In the genomic region with DNA sequence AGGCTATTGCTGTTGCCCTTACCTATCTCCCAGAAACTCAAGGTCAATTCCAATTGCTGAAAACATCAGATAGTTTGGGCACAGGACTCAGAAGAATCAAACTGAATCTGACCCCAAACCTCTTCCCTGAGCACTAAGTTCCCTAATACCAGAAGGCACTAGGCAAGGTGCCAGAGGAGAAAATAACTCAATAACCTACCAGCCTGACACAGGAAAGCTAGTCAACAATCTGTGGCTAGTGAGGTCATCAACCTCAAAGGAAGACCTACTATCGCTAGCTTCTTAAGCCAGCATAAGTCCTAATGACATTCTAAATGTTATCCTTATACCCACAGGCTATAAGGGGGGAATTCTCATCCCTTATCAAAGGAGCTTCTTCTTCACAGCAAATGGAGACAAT, we compare ENCODE assay signal across 28 mouse cellular contexts.
DNase-seq lines count a peak whose midpoint lies in the region; ATAC-seq and TF ChIP-seq lines count a peak whose summit lies in the region.
"Had no signal": no experiment of that assay in that cellular context is flagged by ENCODE, and none has a peak within 500 bp of the region (broad histone marks: within the 10 kb centered on the region; RNA-seq: fewer than 3 reads in every experiment).

No protein-coding gene starts in this region.

- no peak for TF ChIP-seq CTCF in kidney, adult 2 months (conservative IDR thresholded peaks at IDR 0.05; ENCODE audit: insufficient read depth, insufficient read length, low read depth, low read length)

- H3K9me3 ChIP-seq in kidney, embryonic 15.5 days (replicated peaks), result no peaks in the 10 kb centered on the region
- no peaks in the 10 kb centered on the region for H3K9me3 ChIP-seq in kidney, embryonic 16.5 days (ENCODE audit: low read length)
- H3K9me3 ChIP-seq: embryonic facial prominence, embryonic 10.5 days; embryonic facial prominence, embryonic 13.5 days; forebrain, embryonic 12.5 days; forebrain, embryonic 15.5 days; heart, embryonic 10.5 days; heart, embryonic 13.5 days; hindbrain, embryonic 12.5 days; hindbrain, embryonic 15.5 days had no signal

- intact Hi-C loops in left cerebral cortex, postnatal 25 days (cut with DNase I), result no loop called here

- no peak overlapping the region for H3K4me3 ChIP-seq in kidney, adult 2 months (ENCODE audit: insufficient read depth, low read depth, low read length)
- H3K4me3 ChIP-seq in kidney, embryonic 15.5 days (replicated peaks), result no peak overlapping the region
- H3K4me3 ChIP-seq in kidney, embryonic 16.5 days (ENCODE audit: low read length), result no peak overlapping the region
- H3K4me3 ChIP-seq: embryonic facial prominence, embryonic 10.5 days; embryonic facial prominence, embryonic 13.5 days; erythroblast, embryonic 14.5 days; forebrain, embryonic 12.5 days; forebrain, embryonic 15.5 days; heart, adult 2 months; heart, embryonic 10.5 days; heart, embryonic 13.5 days; hindbrain, embryonic 12.5 days; hindbrain, embryonic 15.5 days had no signal

- TF ChIP-seq POLR2A in kidney, adult 2 months (IDR thresholded peaks at IDR 0.05; ENCODE audit: low read depth, low read length), result no peak

- H3K36me3 ChIP-seq in kidney, adult 2 months (ENCODE audit: control insufficient read depth, insufficient read depth, low read length), result no peaks in the 10 kb centered on the region
- H3K36me3 ChIP-seq in kidney, embryonic 15.5 days, result no peaks in the 10 kb centered on the region
- H3K36me3 ChIP-seq in kidney, embryonic 16.5 days (ENCODE audit: insufficient read depth, low read length), result no peaks in the 10 kb centered on the region
- H3K36me3 ChIP-seq: embryonic facial prominence, embryonic 10.5 days; embryonic facial prominence, embryonic 13.5 days; forebrain, embryonic 12.5 days; forebrain, embryonic 15.5 days; heart, embryonic 10.5 days; heart, embryonic 13.5 days; hindbrain, embryonic 12.5 days; hindbrain, embryonic 15.5 days had no signal

- DNase-seq in kidney, adult 2 months, result peak; percentile 80
- peak; percentile 15 for DNase-seq in kidney, postnatal 14 days
- no peak for DNase-seq in left cerebral cortex, postnatal 25 days (ENCODE audit: low spot score in 2 of 2)
- DNase-seq: adrenal gland, adult 2 months; adrenal gland, postnatal 14 days; cerebellum, adult 11 months; cerebellum, adult 2 months; cerebellum, adult 9-11 months; cerebellum, postnatal 25 days; embryo, embryonic 11 days; gastrocnemius, postnatal 25 days; heart, adult 2 months; heart, postnatal 14 days; heart, postnatal 4 days had no signal

- no peaks in the 10 kb centered on the region; the same call in 1 of the 2 replicates for H3K4me1 ChIP-seq in kidney, adult 2 months (ENCODE audit: control insufficient read depth, insufficient read depth, low read length)
- H3K4me1 ChIP-seq in kidney, embryonic 15.5 days, result no peaks in the 10 kb centered on the region
- H3K4me1 ChIP-seq in kidney, embryonic 16.5 days (ENCODE audit: insufficient read depth, low read length), result no peaks in the 10 kb centered on the region
- H3K4me1 ChIP-seq: embryonic facial prominence, embryonic 10.5 days; embryonic facial prominence, embryonic 13.5 days; forebrain, embryonic 12.5 days; forebrain, embryonic 15.5 days; heart, embryonic 10.5 days; heart, embryonic 13.5 days; hindbrain, embryonic 12.5 days; hindbrain, embryonic 15.5 days had no signal

- 59% methylated on average over 1 of the region's 1 CpGs for WGBS in kidney, adult 2 months
- 82% methylated on average over 1 of the region's 1 CpGs for WGBS in kidney, embryonic 15.5 days
- WGBS in kidney, embryonic 16.5 days, result 89% methylated on average over 1 of the region's 1 CpGs

- H3K27ac ChIP-seq in kidney, adult 2 months (ENCODE audit: insufficient read depth, low read depth, low read length), result no peak overlapping the region
- no peak overlapping the region for H3K27ac ChIP-seq in kidney, embryonic 15.5 days
- no peak overlapping the region for H3K27ac ChIP-seq in kidney, embryonic 16.5 days (ENCODE audit: low read length)
- H3K27ac ChIP-seq: embryonic facial prominence, embryonic 10.5 days; embryonic facial prominence, embryonic 13.5 days; forebrain, embryonic 12.5 days; forebrain, embryonic 15.5 days; heart, adult 2 months; heart, embryonic 10.5 days; heart, embryonic 13.5 days; hindbrain, embryonic 12.5 days; hindbrain, embryonic 15.5 days had no signal

- H3K9ac ChIP-seq in kidney, embryonic 15.5 days, result no peak overlapping the region
- no peak overlapping the region for H3K9ac ChIP-seq in kidney, embryonic 16.5 days (replicated peaks; ENCODE audit: low read length)
- H3K9ac ChIP-seq: embryonic facial prominence, embryonic 13.5 days; forebrain, embryonic 12.5 days; forebrain, embryonic 15.5 days; heart, embryonic 13.5 days; hindbrain, embryonic 12.5 days; hindbrain, embryonic 15.5 days had no signal

- ATAC-seq in kidney, embryonic 15.5 days (replicated peaks; ENCODE audit: low FRiP score), result no peak
- no peak for ATAC-seq in kidney, embryonic 16.5 days (ENCODE audit: low FRiP score, low TSS enrichment)
- peak; percentile 94 for ATAC-seq in common myeloid progenitor, adult 5-6 weeks (replicated peaks; ENCODE audit: low read depth, poor library complexity, severe bottlenecking)
- ATAC-seq in megakaryocyte progenitor cell, adult 5-6 weeks (replicated peaks; ENCODE audit: poor library complexity), result peak; percentile 81
- ATAC-seq: CD4-positive, CD25-positive, alpha-beta regulatory T cell, adult 4 months; forebrain, embryonic 15.5 days had no signal

- no peaks in the 10 kb centered on the region for H3K27me3 ChIP-seq in kidney, adult 2 months (replicated peaks; ENCODE audit: control insufficient read depth, insufficient read depth, low read length)
- no peaks in the 10 kb centered on the region for H3K27me3 ChIP-seq in kidney, embryonic 15.5 days
- no peaks in the 10 kb centered on the region for H3K27me3 ChIP-seq in kidney, embryonic 16.5 days (ENCODE audit: insufficient read depth, low read length)
- H3K27me3 ChIP-seq: embryonic facial prominence, embryonic 13.5 days; forebrain, embryonic 12.5 days; forebrain, embryonic 15.5 days; heart, embryonic 13.5 days; hindbrain, embryonic 12.5 days; hindbrain, embryonic 15.5 days had no signal

- H3K4me2 ChIP-seq in kidney, embryonic 15.5 days, result no peak overlapping the region
- no peak overlapping the region for H3K4me2 ChIP-seq in kidney, embryonic 16.5 days (replicated peaks; ENCODE audit: low read depth, low read length)
- H3K4me2 ChIP-seq: embryonic facial prominence, embryonic 13.5 days; forebrain, embryonic 12.5 days; forebrain, embryonic 15.5 days; heart, embryonic 13.5 days; hindbrain, embryonic 12.5 days; hindbrain, embryonic 15.5 days had no signal

Comparison
In these comparisons a context has a peak if more than half of its experiments do, and no peak if none do; other contexts are left out.
1. DNase-seq: peak in kidney, adult 2 months (single experiment) and kidney, postnatal 14 days (single experiment); none in left cerebral cortex, postnatal 25 days (0 of 2).
2. ATAC-seq: peak in common myeloid progenitor, adult 5-6 weeks (single experiment) and megakaryocyte progenitor cell, adult 5-6 weeks (single experiment); none in kidney, embryonic 15.5 days (single experiment) and kidney, embryonic 16.5 days (single experiment).